Mouse (Mus musculus): Measurements from ENCODE around the gene Rbm3. TPM values are rescaled to one million over a fixed set of nuclear protein-coding genes. Genes with fewer than 3 reads are reported as not detected.

Gene Rbm3
- polyA plus RNA-seq (2012; rRNA removed), result 216 and 235 TPM in 2 replicates

- peak; percentile 84 to 90 for DNase-seq (ENCODE audit: extremely low spot score in 1 of 2, low spot score in 1 of 2)
Observed at GRCm38 (mm10) chrX:8145153-8145991, at the start of gene Rbm3. Rbm3 (minus strand) TSS chrX:8145880.

- peak in 1 of 2 experiments; percentile 62 for DNase-seq (ENCODE audit: extremely low spot score in 1 of 2, low spot score in 1 of 2)
Observed at GRCm38 (mm10) chrX:8193419-8193723, 47.7 kb upstream of the Rbm3 start, which contains the start of gene Ebp. Ebp (minus strand) TSS chrX:8193512.

GRCm38 (mm10) chrX:8192640-8193418 lies 47.1 kb upstream of the Rbm3 start:
- peak; percentile 67 to 81 for DNase-seq (ENCODE audit: extremely low spot score in 1 of 2, low spot score in 1 of 2)

- no peak for DNase-seq (ENCODE audit: extremely low spot score in 1 of 2, low spot score in 1 of 2)
Observed at GRCm38 (mm10) chrX:8192126-8192639, 46.5 kb upstream of the Rbm3 start.

GRCm38 (mm10) chrX:8182871-8183540 lies 37.3 kb upstream of the Rbm3 start:
- DNase-seq (ENCODE audit: extremely low spot score in 1 of 2, low spot score in 1 of 2), result no peak

- no peak for DNase-seq (ENCODE audit: extremely low spot score in 1 of 2, low spot score in 1 of 2)
Observed at GRCm38 (mm10) chrX:8179646-8180045, 34.0 kb upstream of the Rbm3 start.

GRCm38 (mm10) chrX:8178871-8179270 lies 33.2 kb upstream of the Rbm3 start:
- no peak for DNase-seq (ENCODE audit: extremely low spot score in 1 of 2, low spot score in 1 of 2)

- DNase-seq (ENCODE audit: extremely low spot score in 1 of 2, low spot score in 1 of 2), result peak; percentile 66 to 86
Observed at GRCm38 (mm10) chrX:8175504-8176385, 30.1 kb upstream of the Rbm3 start, which contains the start of gene Tbc1d25. Tbc1d25 (minus strand) TSS chrX:8176181.

GRCm38 (mm10) chrX:8175169-8175503 lies 29.5 kb upstream of the Rbm3 start:
- DNase-seq (ENCODE audit: extremely low spot score in 1 of 2, low spot score in 1 of 2), result no peak

GRCm38 (mm10) chrX:8167716-8168647 lies 22.3 kb upstream of the Rbm3 start:
- no peak for DNase-seq (ENCODE audit: extremely low spot score in 1 of 2, low spot score in 1 of 2)

GRCm38 (mm10) chrX:8164471-8164870 lies 18.8 kb upstream of the Rbm3 start:
- DNase-seq (ENCODE audit: extremely low spot score in 1 of 2, low spot score in 1 of 2), result no peak

GRCm38 (mm10) chrX:8163076-8163475 lies 17.4 kb upstream of the Rbm3 start:
- DNase-seq (ENCODE audit: extremely low spot score in 1 of 2, low spot score in 1 of 2), result peak in 1 of 2 experiments; percentile 35

GRCm38 (mm10) chrX:8143750-8144149 lies 1.9 kb downstream of the Rbm3 start:
- no peak for DNase-seq (ENCODE audit: extremely low spot score in 1 of 2, low spot score in 1 of 2)

GRCm38 (mm10) chrX:8142948-8143347 lies 2.7 kb downstream of the Rbm3 start:
- no peak for DNase-seq (ENCODE audit: extremely low spot score in 1 of 2, low spot score in 1 of 2)

- no peak for DNase-seq (ENCODE audit: extremely low spot score in 1 of 2, low spot score in 1 of 2)
Observed at GRCm38 (mm10) chrX:8141058-8141457, 4.6 kb downstream of the Rbm3 start.

- no peak for DNase-seq (ENCODE audit: extremely low spot score in 1 of 2, low spot score in 1 of 2)
Observed at GRCm38 (mm10) chrX:8140446-8140845, 5.2 kb downstream of the Rbm3 start.

- DNase-seq (ENCODE audit: extremely low spot score in 1 of 2, low spot score in 1 of 2), result no peak
Observed at GRCm38 (mm10) chrX:8139480-8139879, 6.2 kb downstream of the Rbm3 start.

- DNase-seq (ENCODE audit: extremely low spot score in 1 of 2, low spot score in 1 of 2), result no peak
Observed at GRCm38 (mm10) chrX:8135886-8136285, 9.8 kb downstream of the Rbm3 start.
